Mouse (Mus musculus) hindbrain, embryonic 16.5 days (tissue): ENCODE measurements around the gene Rhbg. TPM values are rescaled to one million over a fixed set of nuclear protein-coding genes. Genes with fewer than 3 reads are reported as not detected.

Source experiments
- ATAC-seq: fragments of 200-750 bp; cut with Nextera tagmentation; 2 replicates; pipeline ENCODE4 v1.8.0; 2017; ENCODE audit warnings: moderate TSS enrichment, moderate library complexity
- H3K27ac ChIP-seq: fragments of 300-500 bp; sonication (generic); 2 replicates; pipeline ENCODE4 v1.5.1; 2014; ENCODE audit warnings: low read depth, mild to moderate bottlenecking, control low read depth, low read length, moderate library complexity
- H3K27me3 ChIP-seq: fragments of 300-500 bp; sonication (generic); replicated peaks from 2 replicates; pipeline ENCODE4 v1.6.1; 2014; ENCODE audit warnings: low read length; ENCODE audit not compliant: control insufficient read depth, insufficient read depth
- H3K36me3 ChIP-seq: fragments of 300-500 bp; sonication (generic); 2 replicates; pipeline ENCODE4 v1.6.1; 2014; ENCODE audit warnings: mild to moderate bottlenecking, low read length, moderate library complexity, mixed read lengths; ENCODE audit not compliant: control insufficient read depth, insufficient read depth
- H3K4me1 ChIP-seq: fragments of 300-500 bp; sonication (generic); 2 replicates; pipeline ENCODE4 v1.6.1; 2014; ENCODE audit warnings: low read depth, low read length; ENCODE audit not compliant: control insufficient read depth, insufficient read depth
- H3K4me2 ChIP-seq: fragments of 300-500 bp; sonication (generic); 2 replicates; pipeline ENCODE4 v1.6.1; 2014; ENCODE audit warnings: mild to moderate bottlenecking, low read length, control low read depth, moderate library complexity
- H3K4me3 ChIP-seq: fragments of 300-500 bp; sonication (generic); 2 replicates; pipeline ENCODE4 v1.5.1; 2014; ENCODE audit warnings: mild to moderate bottlenecking, low read length, control low read depth, moderate library complexity
- H3K9ac ChIP-seq: fragments of 300-500 bp; sonication (generic); 2 replicates; pipeline ENCODE4 v1.6.1; 2014; ENCODE audit warnings: low read depth, mild to moderate bottlenecking, control low read depth, low read length, moderate library complexity
- H3K9me3 ChIP-seq: fragments of 300-500 bp; sonication (generic); 2 replicates; pipeline ENCODE4 v1.6.1; 2014; ENCODE audit warnings: mild to moderate bottlenecking, low read length, moderate library complexity; ENCODE audit not compliant: control insufficient read depth
- WGBS: fragments of 180-500 bp; shearing (Covaris S2); extraction: QIAGEN DNeasy Blood & Tissue Kit; methylation state at CpG from one replicate; pipeline ENCODE4 v1.1.7; 2014; 5-methylcytosine and 5-hydroxymethylcytosine counted together
- polyA plus RNA-seq: library from polyadenylated mRNA; unstranded; fragments of >200 nt; fragmentation: Nextera tagmentation; extraction: Ambion mirVana; gene quantifications from 2 replicates; pipeline ENCODE4 v1.2.1, GENCODE M21; 2015

Gene Rhbg
- polyA plus RNA-seq, 1 experiment from 2014 or later: 0.99 TPM

DNA sequence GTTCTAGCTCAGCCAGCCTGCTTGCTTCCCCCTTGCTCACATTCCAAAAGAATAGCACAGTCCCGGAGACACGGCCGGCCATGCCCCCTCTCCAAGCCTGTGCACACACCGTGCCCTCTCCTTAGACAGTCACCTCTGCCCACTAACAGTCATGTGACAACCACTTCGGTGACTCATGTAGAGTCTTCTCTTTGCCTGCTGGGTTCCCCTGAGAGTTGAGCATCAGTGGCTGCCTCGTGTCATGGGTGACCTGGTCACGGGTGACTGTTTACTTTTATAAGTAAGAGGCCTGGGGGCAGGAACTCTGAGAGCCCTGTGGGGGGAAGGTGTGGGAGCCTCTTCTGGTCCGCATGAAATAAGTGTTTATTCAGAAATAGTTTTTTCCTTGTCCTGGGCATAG lies 20.5 kb downstream of the Rhbg start:
- Histone ChIP-seq H3K27me3 (no peaks in the 10 kb centered on the region), H3K9me3 (no peaks in the 10 kb centered on the region), H3K36me3 (no peaks in the 10 kb centered on the region), H3K4me1 (peaks cover 40% of the 10 kb centered on the region), H3K4me3 (no peak overlapping the region), H3K9ac (no peak overlapping the region), H3K4me2 (no peak overlapping the region), H3K27ac (peak overlapping the region; percentile 71)
- ATAC-seq: no peak
- WGBS: 36% methylated on average over 8 of the region's 8 CpGs

DNA sequence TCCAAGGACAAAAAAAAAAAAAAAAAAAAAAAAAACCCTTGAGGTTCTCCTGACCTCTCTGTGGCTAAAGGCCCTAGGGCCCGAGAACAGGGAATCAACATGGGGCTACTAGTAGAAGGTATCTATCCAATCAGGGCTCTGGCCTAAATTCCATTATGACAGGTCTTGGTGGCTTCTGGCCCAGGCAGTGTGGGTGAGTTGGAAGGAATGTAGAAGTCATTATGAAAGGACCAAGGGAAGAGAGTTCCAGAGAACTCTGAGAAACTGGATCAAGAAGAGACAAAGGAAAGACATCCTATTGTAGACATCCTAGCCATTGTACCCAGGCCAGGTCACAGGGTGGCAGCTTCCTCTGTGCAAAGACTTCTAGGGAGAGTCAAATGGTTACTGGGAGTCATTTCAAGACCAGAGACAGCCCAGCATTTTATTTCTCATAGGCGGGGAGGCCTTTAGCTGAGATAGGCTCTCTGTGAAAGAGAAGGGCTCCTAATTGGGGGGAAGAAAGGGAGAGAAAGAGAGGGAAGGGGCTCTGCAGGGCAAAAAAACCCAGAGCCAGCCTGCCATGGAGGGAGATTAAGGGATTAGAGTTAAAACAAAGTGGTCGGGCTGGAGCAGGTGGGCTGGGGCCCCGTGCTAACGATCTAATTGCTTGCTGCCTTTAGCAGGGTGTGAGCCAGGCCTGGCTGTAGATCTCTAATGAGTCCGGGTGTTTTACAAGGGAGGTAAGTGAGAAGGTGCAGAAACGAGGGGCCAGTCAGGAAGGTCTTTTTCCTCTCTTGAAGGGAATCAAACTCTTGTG lies 21.5 kb downstream of the Rhbg start:
- H3K9ac ChIP-seq: 0 out of 2 replicates have a peak overlapping the region, but pooled peaks have one; percentile 13
- H3K4me2 ChIP-seq: no peak overlapping the region
- no peaks in the 10 kb centered on the region for H3K27me3 ChIP-seq
- no peaks in the 10 kb centered on the region for H3K36me3 ChIP-seq
- peaks cover 43% of the 10 kb centered on the region for H3K4me1 ChIP-seq
- H3K4me3 ChIP-seq: no peak overlapping the region
- H3K9me3 ChIP-seq: no peaks in the 10 kb centered on the region
- ATAC-seq: no peak
- WGBS: 20% methylated on average over 7 of the region's 7 CpGs
- peak overlapping the region; percentile 71 for H3K27ac ChIP-seq

DNA sequence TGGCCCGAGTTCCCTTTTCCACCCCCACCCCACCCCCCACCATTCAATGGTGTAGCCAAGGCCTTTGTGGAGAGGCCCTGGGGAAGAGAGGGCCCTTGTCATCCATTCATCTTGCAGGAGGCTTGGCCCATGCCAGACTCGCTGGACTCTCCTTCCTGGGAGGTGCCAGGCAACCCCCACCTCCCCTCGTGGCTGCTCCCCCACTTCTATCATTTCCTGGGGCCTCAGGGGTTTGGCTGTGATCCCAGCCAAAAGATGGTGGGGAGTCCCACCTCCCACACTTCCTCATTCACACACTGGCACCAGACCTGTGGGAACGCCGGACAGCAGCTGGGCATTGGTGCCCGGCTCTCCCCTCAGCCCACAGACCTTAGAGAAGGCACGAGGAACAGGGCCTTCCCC lies 22.2 kb downstream of the Rhbg start:
- peak overlapping the region; percentile 71; the same call in 1 of the 2 replicates for H3K27ac ChIP-seq
- H3K4me2 ChIP-seq: no peak overlapping the region
- peak; percentile 82 for ATAC-seq
- peaks cover 39% of the 10 kb centered on the region for H3K4me1 ChIP-seq
- 11% methylated on average over 7 of the region's 7 CpGs for whole genome bisulfite sequencing
- no peak overlapping the region for H3K9ac ChIP-seq
- no peaks in the 10 kb centered on the region for H3K36me3 ChIP-seq
- H3K9me3 ChIP-seq: no peaks in the 10 kb centered on the region
- H3K27me3 ChIP-seq: no peaks in the 10 kb centered on the region
- no peak overlapping the region for H3K4me3 ChIP-seq

DNA sequence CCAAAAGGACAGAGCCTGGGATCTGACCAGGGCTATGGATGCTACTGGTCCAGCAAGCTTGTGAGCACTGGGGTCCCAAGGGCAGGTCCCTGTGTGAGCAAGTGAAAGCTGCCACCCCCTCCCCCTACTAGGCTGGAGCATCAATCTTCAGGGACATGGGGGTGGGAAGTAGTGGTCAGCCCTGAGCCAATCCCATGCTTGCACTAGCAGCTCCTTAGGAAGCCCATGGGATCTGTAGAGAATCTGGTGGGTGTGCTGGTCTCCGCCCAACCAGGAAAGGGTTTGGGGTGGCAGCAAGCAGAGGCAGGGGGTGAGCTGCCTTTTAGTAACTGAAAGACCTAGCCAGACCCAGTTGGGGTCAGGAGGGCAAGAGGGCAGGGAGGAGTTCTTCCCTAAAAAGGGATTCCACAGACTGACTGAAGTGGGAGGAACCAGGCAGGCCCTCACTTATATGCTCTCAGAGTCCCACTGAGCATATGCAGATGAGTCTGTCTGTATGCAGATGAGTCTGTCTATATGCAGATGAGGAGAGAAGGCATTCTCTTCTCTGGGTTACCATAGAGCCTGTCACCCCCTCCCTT lies 23.4 kb downstream of the Rhbg start:
- Histone ChIP-seq H3K27ac (peak overlapping the region; percentile 84), H3K4me3 (no peak overlapping the region), H3K4me1 (peaks cover 45% of the 10 kb centered on the region), H3K36me3 (peaks cover 5% of the 10 kb centered on the region), H3K27me3 (no peaks in the 10 kb centered on the region), H3K4me2 (no peak overlapping the region), H3K9me3 (no peaks in the 10 kb centered on the region), H3K9ac (peak overlapping the region; percentile 16; the same call in 1 of the 2 replicates)
- peak; percentile 73 for ATAC-seq
- 14% methylated on average over 1 of the region's 1 CpGs for WGBS

DNA sequence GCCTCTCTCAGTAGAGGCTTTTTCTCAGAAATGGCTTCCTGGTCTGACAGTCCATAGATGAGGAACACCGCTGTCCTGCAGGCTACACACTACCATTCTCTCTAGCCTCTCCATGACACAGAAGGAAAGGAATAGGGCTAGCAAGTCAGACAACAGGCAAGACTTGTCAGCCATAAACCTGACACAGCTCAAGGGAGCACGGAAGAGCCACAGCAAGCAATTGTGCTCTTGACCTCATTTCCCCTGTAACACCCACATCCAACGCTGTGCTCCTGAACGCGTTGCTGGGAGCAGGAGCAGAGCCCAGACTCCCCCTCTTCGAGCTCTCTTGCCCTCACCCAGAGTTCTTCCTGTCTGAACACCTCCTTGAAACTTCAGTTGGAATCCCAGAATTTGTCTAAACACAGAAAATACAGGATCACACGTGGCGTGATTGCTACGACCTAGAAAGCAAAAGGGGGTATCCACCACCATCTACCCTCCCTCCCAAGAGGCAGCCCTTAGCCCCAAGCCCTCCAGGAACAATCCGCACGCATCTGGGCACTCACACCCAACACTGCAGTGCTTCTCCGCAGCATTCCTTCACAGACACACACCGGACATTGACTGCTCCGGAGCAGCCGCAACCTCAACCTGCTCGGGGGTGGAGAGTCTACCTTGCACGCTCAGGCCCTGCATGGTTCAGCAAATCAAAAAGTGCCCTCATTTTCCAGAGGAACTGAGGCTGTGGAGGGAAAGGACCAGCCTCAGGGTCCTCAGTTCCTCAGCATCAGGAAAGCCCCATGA lies 24.1 kb downstream of the Rhbg start:
- no peak overlapping the region for H3K4me2 ChIP-seq
- 15% methylated on average over 17 of the region's 17 CpGs for WGBS
- no peak overlapping the region for H3K4me3 ChIP-seq
- no peaks in the 10 kb centered on the region for H3K9me3 ChIP-seq
- peaks cover 51% of the 10 kb centered on the region for H3K4me1 ChIP-seq
- H3K27ac ChIP-seq: peak overlapping the region; percentile 84
- ATAC-seq: peak; percentile 3
- H3K9ac ChIP-seq: peak overlapping the region; percentile 7; the same call in 1 of the 2 replicates
- no peaks in the 10 kb centered on the region for H3K27me3 ChIP-seq
- H3K36me3 ChIP-seq: peaks cover 5% of the 10 kb centered on the region

DNA sequence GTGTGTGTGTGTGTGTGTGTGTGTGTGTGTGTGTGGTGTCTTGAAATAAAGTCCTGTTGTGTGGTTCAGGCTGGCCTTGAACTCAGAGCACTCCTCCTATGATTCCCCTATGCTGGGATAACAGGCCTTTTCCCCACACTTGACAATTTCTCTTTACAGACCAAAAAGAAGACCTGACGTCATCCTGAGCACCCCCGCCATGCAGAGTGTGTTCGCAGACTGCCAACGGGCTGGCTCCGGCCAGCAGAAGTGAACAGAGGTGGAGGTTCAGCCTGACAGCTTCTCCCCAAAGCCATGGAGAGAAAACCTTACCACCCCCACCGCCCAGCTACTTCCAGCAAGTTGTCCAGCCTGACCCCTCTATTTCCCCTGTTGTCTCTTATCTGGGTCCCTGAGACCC lies 25.0 kb downstream of the Rhbg start:
- Histone ChIP-seq H3K4me2 (no peak overlapping the region), H3K9me3 (no peaks in the 10 kb centered on the region), H3K9ac (no peak overlapping the region), H3K36me3 (peaks cover 10% of the 10 kb centered on the region), H3K27me3 (no peaks in the 10 kb centered on the region), H3K4me3 (no peak overlapping the region), H3K27ac (peak overlapping the region; percentile 84), H3K4me1 (peaks cover 57% of the 10 kb centered on the region)
- ATAC-seq: no peak
- 40% methylated on average over 6 of the region's 6 CpGs for WGBS

DNA sequence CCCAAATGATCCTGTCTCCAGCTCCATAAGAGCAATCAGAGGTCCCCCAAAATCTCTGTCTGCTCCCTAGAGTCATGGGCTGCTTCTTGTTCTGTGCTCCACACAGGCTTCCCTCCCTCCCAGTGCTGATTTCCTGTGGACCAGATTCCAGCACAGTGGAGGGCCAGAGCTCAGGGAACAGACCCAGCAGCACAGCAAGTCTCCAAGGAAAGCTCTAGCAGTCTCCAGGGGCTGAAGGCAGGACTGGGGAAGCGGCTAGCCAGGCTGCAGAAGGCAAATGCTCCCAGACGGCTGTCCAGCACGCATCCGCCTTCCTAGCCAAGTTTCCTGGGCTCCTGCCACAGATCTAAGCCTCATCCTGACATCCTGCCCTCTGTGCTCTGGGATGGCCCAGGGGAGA lies 25.6 kb downstream of the Rhbg start:
- 36% methylated on average over 4 of the region's 4 CpGs for WGBS
- no peak for ATAC-seq
- no peaks in the 10 kb centered on the region for H3K9me3 ChIP-seq
- no peaks in the 10 kb centered on the region for H3K27me3 ChIP-seq
- no peak overlapping the region for H3K4me3 ChIP-seq
- H3K4me2 ChIP-seq: no peak overlapping the region
- peak overlapping the region; percentile 32; the same call in 1 of the 2 replicates for H3K9ac ChIP-seq
- H3K4me1 ChIP-seq: peaks cover 54% of the 10 kb centered on the region
- H3K36me3 ChIP-seq: peaks cover 10% of the 10 kb centered on the region
- H3K27ac ChIP-seq: peak overlapping the region; percentile 84

DNA sequence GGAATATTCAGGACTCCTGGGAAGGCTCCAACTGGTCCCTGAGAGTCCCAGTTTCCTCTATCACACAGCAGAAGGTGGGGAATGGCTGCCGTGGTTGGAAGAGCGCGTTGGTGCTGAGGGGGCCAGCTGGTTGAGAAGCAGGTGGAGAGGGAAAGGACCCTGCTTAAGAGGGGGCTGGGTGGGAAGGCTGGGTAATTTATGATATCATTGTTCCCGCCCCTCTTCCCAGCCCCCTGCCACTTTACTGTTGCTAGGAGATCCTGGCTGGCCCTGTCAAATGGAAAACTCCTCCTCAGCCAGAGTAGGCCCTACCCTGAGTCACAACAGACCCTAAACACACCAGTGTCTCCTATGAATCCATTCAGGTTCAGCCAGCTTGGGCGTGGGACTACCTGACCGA lies 26.5 kb downstream of the Rhbg start:
- Histone ChIP-seq H3K4me3 (no peak overlapping the region), H3K27ac (peak overlapping the region; percentile 84), H3K27me3 (no peaks in the 10 kb centered on the region), H3K36me3 (peaks cover 10% of the 10 kb centered on the region), H3K9me3 (no peaks in the 10 kb centered on the region), H3K4me1 (peaks cover 54% of the 10 kb centered on the region), H3K4me2 (peak overlapping the region; percentile 6; the same call in 1 of the 2 replicates), H3K9ac (no peak overlapping the region)
- 0 out of 2 replicates have a peak, but pooled peaks have one; percentile 3 for ATAC-seq
- 15% methylated on average over 6 of the region's 6 CpGs for WGBS

DNA sequence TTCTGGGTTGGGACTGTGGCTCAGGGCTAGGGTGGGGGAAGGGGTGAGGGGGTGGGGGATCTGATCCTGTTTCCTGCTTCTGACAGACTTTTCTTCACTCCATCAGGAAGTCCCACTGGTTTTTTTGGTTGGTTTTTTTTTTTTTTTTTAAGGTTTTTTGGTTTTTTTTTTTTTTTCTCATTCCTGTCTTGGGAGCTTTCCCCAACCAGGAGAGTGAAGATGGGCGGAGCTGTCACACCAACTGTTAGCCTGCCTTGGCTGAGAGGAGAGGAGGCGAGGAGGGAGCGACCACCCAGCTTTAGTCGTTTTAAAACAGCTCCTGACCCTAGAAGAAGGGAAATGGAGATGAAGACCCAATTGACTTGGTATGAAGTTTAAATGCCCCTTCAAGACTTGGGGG lies 27.2 kb downstream of the Rhbg start:
- Histone ChIP-seq H3K27me3 (no peaks in the 10 kb centered on the region), H3K9ac (no peak overlapping the region), H3K27ac (peak overlapping the region; percentile 95), H3K9me3 (no peaks in the 10 kb centered on the region), H3K4me2 (no peak overlapping the region), H3K4me3 (no peak overlapping the region), H3K4me1 (peaks cover 59% of the 10 kb centered on the region), H3K36me3 (peaks cover 10% of the 10 kb centered on the region)
- WGBS: 25% methylated on average over 4 of the region's 4 CpGs
- no peak for ATAC-seq
